Mouse (Mus musculus): ENCODE results near the gene Hoxa9.

- TF ChIP-seq CTCF (IDR thresholded peaks at IDR 0.05; ENCODE audit: low read depth) (no peak), EP300 (IDR thresholded peaks at IDR 0.05; ENCODE audit: low read depth) (no peak)
These were observed 51.2 kb downstream of the Hoxa9 start for GRCm38 (mm10) chr6:52179690-52180089.
